Mouse (Mus musculus) kidney, embryonic 14.5 days (tissue): ENCODE data around the gene Mrpl33. TPM values are rescaled to one million over a fixed set of nuclear protein-coding genes. Genes with fewer than 3 reads are reported as not detected.
A peak's percentile ranks its signal among the peaks of the same experiment; 100 is the strongest.

Experiments
- ATAC-seq: fragments of 200-750 bp; cut with Nextera tagmentation; 2 replicates; pipeline ENCODE4 v1.8.0; 2017; ENCODE audit warnings: moderate number of reproducible peaks, mild to moderate bottlenecking, moderate TSS enrichment, moderate library complexity; ENCODE audit not compliant: low FRiP score, low TSS enrichment
- H3K27ac ChIP-seq: fragments of 300-500 bp; sonication (generic); 2 replicates; pipeline ENCODE4 v1.5.1; 2014; ENCODE audit warnings: low read depth, mild to moderate bottlenecking, low read length, moderate library complexity, mixed read lengths
- H3K27me3 ChIP-seq: fragments of 300-500 bp; sonication (generic); 2 replicates; pipeline ENCODE4 v1.6.1; 2014; ENCODE audit warnings: mild to moderate bottlenecking, low read length; ENCODE audit not compliant: control insufficient read depth, insufficient read depth
- H3K36me3 ChIP-seq: fragments of 300-500 bp; sonication (generic); 2 replicates; pipeline ENCODE4 v1.6.1; 2014; ENCODE audit warnings: low read length, mixed read lengths; ENCODE audit not compliant: control insufficient read depth, insufficient read depth
- H3K4me1 ChIP-seq: fragments of 300-500 bp; sonication (generic); 2 replicates; pipeline ENCODE4 v1.6.1; 2014; ENCODE audit warnings: low read length, mixed read lengths; ENCODE audit not compliant: control insufficient read depth, insufficient read depth
- H3K4me2 ChIP-seq: fragments of 300-500 bp; sonication (generic); replicated peaks from 2 replicates; pipeline ENCODE4 v1.6.1; 2014; ENCODE audit warnings: low read depth, mild to moderate bottlenecking, low read length
- H3K4me3 ChIP-seq: fragments of 300-500 bp; sonication (generic); 2 replicates; pipeline ENCODE4 v1.5.1; 2014; ENCODE audit warnings: mild to moderate bottlenecking, low read length
- H3K9ac ChIP-seq: fragments of 300-500 bp; sonication (generic); 2 replicates; pipeline ENCODE4 v1.6.1; 2014; ENCODE audit warnings: low read depth, mild to moderate bottlenecking, low read length, moderate library complexity
- H3K9me3 ChIP-seq: fragments of 300-500 bp; sonication (generic); 2 replicates; pipeline ENCODE4 v1.6.1; 2016; ENCODE audit warnings: low read length; ENCODE audit not compliant: control insufficient read depth
- WGBS: fragments of 180-500 bp; shearing (Covaris S2); extraction: QIAGEN DNeasy Blood & Tissue Kit; methylation state at CpG from one replicate; pipeline ENCODE4 v1.1.7; 2014; 5-methylcytosine and 5-hydroxymethylcytosine counted together
- polyA plus RNA-seq: library from polyadenylated mRNA; unstranded; fragments of >200 nt; fragmentation: Nextera tagmentation; extraction: Ambion mirVana; gene quantifications from 2 replicates; pipeline ENCODE4 v1.2.1, GENCODE M21; 2014

The Mrpl33 gene
- polyA plus RNA-seq, 1 experiment from 2014 or later = 253 TPM

- no peaks in the 10 kb centered on the region for H3K27me3 ChIP-seq
- WGBS = 54% methylated on average over 3 of the region's 3 CpGs
- H3K4me1 ChIP-seq = peaks cover 11% of the 10 kb centered on the region
- H3K27ac ChIP-seq = 0 out of 2 replicates have a peak overlapping the region, but pooled peaks have one; percentile 11
- H3K4me2 ChIP-seq = no peak overlapping the region
- peaks cover 2% of the 10 kb centered on the region; the same call in 1 of the 2 replicates for H3K36me3 ChIP-seq
- no peak overlapping the region for H3K9ac ChIP-seq
- no peak overlapping the region for H3K4me3 ChIP-seq
- ATAC-seq = no peak
- H3K9me3 ChIP-seq = no peaks in the 10 kb centered on the region
Measured at GRCm38 (mm10) chr5:31566457-31566856, 30.3 kb upstream of the Mrpl33 start.

- Histone ChIP-seq H3K36me3 (no peaks in the 10 kb centered on the region), H3K4me2 (no peak overlapping the region), H3K9ac (no peak overlapping the region), H3K4me1 (peaks cover 13% of the 10 kb centered on the region), H3K27ac (no peak overlapping the region; the same call in 1 of the 2 replicates), H3K27me3 (no peaks in the 10 kb centered on the region), H3K9me3 (no peaks in the 10 kb centered on the region), H3K4me3 (no peak overlapping the region)
- 73% methylated on average over 5 of the region's 5 CpGs for WGBS
- ATAC-seq = no peak
Measured at GRCm38 (mm10) chr5:31567951-31568657, 28.6 kb upstream of the Mrpl33 start.

- 12% methylated on average over 20 of the region's 20 CpGs for WGBS
- peaks cover 11% of the 10 kb centered on the region for H3K4me1 ChIP-seq
- peak overlapping the region; percentile 12 for H3K4me3 ChIP-seq
- H3K36me3 ChIP-seq = no peaks in the 10 kb centered on the region
- H3K4me2 ChIP-seq = peak overlapping the region; percentile 32
- H3K9me3 ChIP-seq = no peaks in the 10 kb centered on the region
- 0 out of 2 replicates have a peak overlapping the region, but pooled peaks have one; percentile 8 for H3K9ac ChIP-seq
- no peaks in the 10 kb centered on the region for H3K27me3 ChIP-seq
- H3K27ac ChIP-seq = peak overlapping the region; percentile 59; the same call in 1 of the 2 replicates
- ATAC-seq = no peak
Measured at GRCm38 (mm10) chr5:31571023-31571608, 25.6 kb upstream of the Mrpl33 start.

GRCm38 (mm10) chr5:31573722-31574121, 23.0 kb upstream of the Mrpl33 start:
- Histone ChIP-seq H3K4me3 (no peak overlapping the region), H3K4me2 (no peak overlapping the region), H3K4me1 (peaks cover 17% of the 10 kb centered on the region), H3K27me3 (no peaks in the 10 kb centered on the region), H3K36me3 (no peaks in the 10 kb centered on the region), H3K27ac (no peak overlapping the region), H3K9me3 (no peaks in the 10 kb centered on the region), H3K9ac (no peak overlapping the region)
- 94% methylated on average over 3 of the region's 3 CpGs for WGBS
- no peak for ATAC-seq

GRCm38 (mm10) chr5:31576539-31576975, 20.2 kb upstream of the Mrpl33 start:
- H3K36me3 ChIP-seq = no peaks in the 10 kb centered on the region
- H3K27me3 ChIP-seq = no peaks in the 10 kb centered on the region
- H3K4me2 ChIP-seq = no peak overlapping the region
- 60% methylated on average over 7 of the region's 7 CpGs for WGBS
- H3K4me1 ChIP-seq = peaks cover 10% of the 10 kb centered on the region
- no peaks in the 10 kb centered on the region for H3K9me3 ChIP-seq
- no peak overlapping the region for H3K4me3 ChIP-seq
- H3K9ac ChIP-seq = no peak overlapping the region
- ATAC-seq = peak; percentile 73; the same call in 1 of the 2 replicates
- H3K27ac ChIP-seq = no peak overlapping the region

GRCm38 (mm10) chr5:31581263-31581662, 15.5 kb upstream of the Mrpl33 start:
- no peak for ATAC-seq
- 72% methylated on average over 6 of the region's 6 CpGs for WGBS
- no peak overlapping the region for H3K27ac ChIP-seq

GRCm38 (mm10) chr5:31581932-31582331, 14.8 kb upstream of the Mrpl33 start:
- H3K4me2 ChIP-seq = no peak overlapping the region
- H3K27me3 ChIP-seq = no peaks in the 10 kb centered on the region
- H3K4me1 ChIP-seq = peaks cover 12% of the 10 kb centered on the region; the same call in 1 of the 2 replicates
- 72% methylated on average over 3 of the region's 3 CpGs for WGBS
- no peaks in the 10 kb centered on the region for H3K36me3 ChIP-seq
- ATAC-seq = no peak
- H3K27ac ChIP-seq = peak overlapping the region; percentile 94; the same call in 1 of the 2 replicates
- H3K4me3 ChIP-seq = no peak overlapping the region
- H3K9ac ChIP-seq = no peak overlapping the region
- no peaks in the 10 kb centered on the region; the same call in 1 of the 2 replicates for H3K9me3 ChIP-seq

More at GRCm38 (mm10) chr5:31581263-31581662, 15.5 kb upstream of the Mrpl33 start:
- H3K27me3 ChIP-seq = no peaks in the 10 kb centered on the region
- H3K36me3 ChIP-seq = no peaks in the 10 kb centered on the region
- no peak overlapping the region for H3K4me3 ChIP-seq
- no peak overlapping the region for H3K9ac ChIP-seq
- H3K4me2 ChIP-seq = no peak overlapping the region
- H3K9me3 ChIP-seq = no peaks in the 10 kb centered on the region; the same call in 1 of the 2 replicates
- H3K4me1 ChIP-seq = peaks cover 14% of the 10 kb centered on the region

- peak; percentile 89 for ATAC-seq
- Histone ChIP-seq H3K36me3 (no peaks in the 10 kb centered on the region), H3K9ac (no peak overlapping the region), H3K27ac (peak overlapping the region; percentile 94), H3K9me3 (no peaks in the 10 kb centered on the region; the same call in 1 of the 2 replicates), H3K4me1 (peaks cover 9% of the 10 kb centered on the region; the same call in 1 of the 2 replicates), H3K4me2 (no peak overlapping the region), H3K4me3 (no peak overlapping the region), H3K27me3 (no peaks in the 10 kb centered on the region)
- WGBS = 14% methylated on average over 2 of the region's 2 CpGs
Measured at GRCm38 (mm10) chr5:31583261-31583660, 13.5 kb upstream of the Mrpl33 start.

- no peaks in the 10 kb centered on the region for H3K27me3 ChIP-seq
- H3K9ac ChIP-seq = no peak overlapping the region
- no peak overlapping the region for H3K4me2 ChIP-seq
- H3K27ac ChIP-seq = no peak overlapping the region
- ATAC-seq = no peak
- no peaks in the 10 kb centered on the region for H3K36me3 ChIP-seq
- peaks cover 18% of the 10 kb centered on the region for H3K4me1 ChIP-seq
- H3K9me3 ChIP-seq = no peaks in the 10 kb centered on the region; the same call in 1 of the 2 replicates
- WGBS = 78% methylated on average over 4 of the region's 4 CpGs
- H3K4me3 ChIP-seq = no peak overlapping the region
Measured at GRCm38 (mm10) chr5:31585526-31585925, 11.2 kb upstream of the Mrpl33 start.
